Mouse (Mus musculus) neural tube, embryonic 13.5 days (tissue): ENCODE results near the gene Bcat2. TPM values are rescaled to one million over a fixed set of nuclear protein-coding genes. Genes with fewer than 3 reads are reported as not detected.
A peak's percentile ranks its signal among the peaks of the same experiment; 100 is the strongest.

Source experiments
- ATAC-seq: fragments of 200-750 bp; cut with Nextera tagmentation; 2 replicates; pipeline ENCODE4 v1.8.0; 2017; ENCODE audit warnings: low read depth, mild to moderate bottlenecking, moderate TSS enrichment, moderate library complexity
- H3K27ac ChIP-seq: fragments of 300-500 bp; sonication (generic); replicated peaks from 2 replicates; pipeline ENCODE4 v1.5.1; 2015; ENCODE audit warnings: moderate library complexity, mild to moderate bottlenecking, inconsistent platforms
- H3K27me3 ChIP-seq: fragments of 300-500 bp; sonication (generic); 2 replicates; pipeline ENCODE4 v1.6.1; 2015; ENCODE audit warnings: mild to moderate bottlenecking, inconsistent platforms
- H3K36me3 ChIP-seq: fragments of 300-500 bp; sonication (generic); 2 replicates; pipeline ENCODE4 v1.6.1; 2015; ENCODE audit warnings: mild to moderate bottlenecking, inconsistent platforms
- H3K4me1 ChIP-seq: fragments of 300-500 bp; sonication (generic); replicated peaks from 2 replicates; pipeline ENCODE4 v1.6.1; 2015; ENCODE audit warnings: inconsistent platforms
- H3K4me2 ChIP-seq: fragments of 300-500 bp; sonication (generic); 2 replicates; pipeline ENCODE4 v1.6.1; 2015; ENCODE audit warnings: inconsistent platforms, mild to moderate bottlenecking, moderate library complexity
- H3K4me3 ChIP-seq: fragments of 300-500 bp; sonication (generic); 2 replicates; pipeline ENCODE4 v1.5.1; 2015; ENCODE audit warnings: mild to moderate bottlenecking, inconsistent platforms
- H3K9ac ChIP-seq: fragments of 300-500 bp; sonication (generic); 2 replicates; pipeline ENCODE4 v1.6.1; 2015; ENCODE audit warnings: moderate library complexity, mild to moderate bottlenecking, inconsistent platforms
- H3K9me3 ChIP-seq: fragments of 300-500 bp; sonication (generic); 2 replicates; pipeline ENCODE4 v1.6.1; 2016; ENCODE audit warnings: inconsistent platforms
- WGBS: fragments of 180-500 bp; shearing (Covaris S2); methylation state at CpG from one replicate; pipeline ENCODE4 v1.1.7; 2015; 5-methylcytosine and 5-hydroxymethylcytosine counted together
- polyA plus RNA-seq: library from polyadenylated mRNA; unstranded; fragments of >200 nt; fragmentation: Nextera tagmentation; extraction: Ambion mirVana; gene quantifications from 2 replicates; pipeline ENCODE4 v1.2.1, GENCODE M21; 2015

Bcat2 gene
- polyA plus RNA-seq, 1 experiment from 2014 or later: 24.0 TPM

DNA sequence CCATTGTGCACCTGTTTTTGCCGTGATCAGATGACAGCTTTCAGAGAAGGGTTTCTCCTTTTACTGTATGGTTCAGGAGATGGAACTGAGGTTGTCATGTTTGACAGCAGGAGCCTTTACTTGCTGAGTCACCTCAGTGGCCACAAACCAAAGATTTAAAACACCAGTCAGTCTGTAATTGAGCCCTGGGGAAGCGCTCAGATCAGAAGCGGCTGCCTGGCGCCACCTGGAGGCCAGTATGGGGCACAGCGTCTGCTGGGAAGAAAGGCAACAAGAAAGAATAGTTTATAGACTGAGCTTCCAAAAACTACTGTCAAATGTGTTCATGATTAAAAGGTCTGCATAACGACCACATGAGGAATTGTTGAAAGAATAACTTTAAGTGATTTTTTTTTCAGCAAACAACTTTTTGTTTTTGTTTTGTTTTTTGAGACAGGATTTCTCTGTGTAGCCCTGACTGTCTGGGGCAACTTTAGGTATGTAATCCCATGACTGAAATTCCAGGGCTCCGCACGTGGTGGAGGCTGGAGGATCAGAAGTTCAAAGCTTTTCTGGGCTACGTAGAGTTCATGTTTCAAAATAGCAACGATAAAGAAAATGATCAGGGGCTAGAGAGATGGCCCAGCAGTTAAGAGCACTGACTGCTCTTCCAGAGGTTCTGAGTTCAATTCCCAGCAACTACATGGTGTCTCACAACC lies 23.3 kb downstream of the Bcat2 start:
- H3K4me1 ChIP-seq: peaks cover 4% of the 10 kb centered on the region; the same call in 1 of the 2 replicates
- H3K36me3 ChIP-seq: no peaks in the 10 kb centered on the region
- no peak overlapping the region for H3K9ac ChIP-seq
- ATAC-seq: no peak
- no peaks in the 10 kb centered on the region for H3K9me3 ChIP-seq
- H3K4me3 ChIP-seq: no peak overlapping the region
- WGBS: 27% methylated on average over 10 of the region's 10 CpGs
- no peak overlapping the region for H3K27ac ChIP-seq
- H3K27me3 ChIP-seq: no peaks in the 10 kb centered on the region
- H3K4me2 ChIP-seq: no peak overlapping the region

DNA sequence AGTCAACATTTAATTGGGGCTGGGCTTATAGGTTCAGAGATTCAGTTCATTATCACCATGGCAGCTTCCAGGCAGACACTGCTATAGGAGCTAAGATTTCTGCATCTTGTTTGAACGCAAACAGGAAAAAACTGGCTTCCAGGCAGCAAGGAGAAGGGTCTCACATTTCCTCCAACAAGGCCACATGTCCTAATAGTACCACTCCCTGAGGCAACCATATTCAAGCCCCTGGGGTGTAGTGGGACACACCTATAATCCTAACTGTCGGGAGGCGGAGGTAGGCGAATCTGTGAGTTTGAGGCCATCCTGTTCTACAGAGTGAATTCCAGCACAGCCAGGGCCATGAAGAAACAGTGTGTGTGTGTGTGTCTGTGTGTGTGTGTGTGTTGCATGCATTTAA lies 25.2 kb downstream of the Bcat2 start:
- H3K4me1 ChIP-seq: no peaks in the 10 kb centered on the region
- H3K36me3 ChIP-seq: no peaks in the 10 kb centered on the region
- no peak for ATAC-seq
- no peaks in the 10 kb centered on the region for H3K27me3 ChIP-seq
- no peak overlapping the region for H3K9ac ChIP-seq
- no peak overlapping the region for H3K4me3 ChIP-seq
- no peak overlapping the region for H3K27ac ChIP-seq
- no peak overlapping the region for H3K4me2 ChIP-seq
- H3K9me3 ChIP-seq: no peaks in the 10 kb centered on the region
- WGBS: 85% methylated on average over 4 of the region's 4 CpGs

DNA sequence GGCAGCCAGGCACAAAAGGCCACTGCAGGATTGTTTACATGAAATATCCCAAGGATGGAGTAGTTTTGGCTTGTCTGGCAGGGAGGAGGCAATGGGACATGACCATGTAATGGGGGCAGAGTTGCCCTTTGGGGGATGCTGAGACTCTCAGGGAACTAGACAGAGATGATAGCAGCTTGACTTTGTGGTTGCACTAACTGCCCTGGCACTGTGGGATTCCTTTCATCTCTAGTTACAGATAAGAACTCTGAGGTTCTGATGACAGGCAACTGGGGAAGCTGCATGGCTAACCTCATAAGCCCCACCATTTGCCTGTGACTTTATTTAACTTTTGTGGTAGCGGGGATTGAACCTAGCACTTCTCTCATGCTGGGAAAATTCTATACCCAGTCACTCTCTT lies 26.2 kb downstream of the Bcat2 start:
- Histone ChIP-seq H3K4me3 (no peak overlapping the region), H3K4me1 (no peaks in the 10 kb centered on the region), H3K36me3 (no peaks in the 10 kb centered on the region), H3K27me3 (no peaks in the 10 kb centered on the region), H3K4me2 (no peak overlapping the region), H3K27ac (no peak overlapping the region), H3K9me3 (no peaks in the 10 kb centered on the region), H3K9ac (no peak overlapping the region)
- ATAC-seq: no peak
- 88% methylated on average over 1 of the region's 1 CpGs for WGBS

DNA sequence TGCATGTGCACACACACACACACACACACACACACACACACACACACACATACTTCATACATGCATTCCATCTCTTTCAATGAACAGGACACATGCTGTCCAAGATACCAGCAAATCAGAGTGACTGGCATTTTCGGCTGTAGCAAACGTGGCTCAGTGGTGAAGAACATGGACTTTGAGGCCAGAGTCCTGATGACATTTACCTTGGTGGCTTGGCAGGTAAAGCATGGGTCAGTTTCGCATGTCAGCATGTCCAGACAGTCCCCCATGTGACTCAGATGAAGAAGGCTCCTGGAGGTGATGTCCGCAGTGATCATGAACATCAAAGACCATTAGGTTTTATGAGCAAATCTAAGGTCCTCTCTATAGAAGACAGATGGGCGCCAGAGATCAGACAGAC lies 27.1 kb downstream of the Bcat2 start:
- 90% methylated on average over 5 of the region's 5 CpGs for WGBS
- Histone ChIP-seq H3K9me3 (no peaks in the 10 kb centered on the region), H3K27ac (no peak overlapping the region), H3K27me3 (no peaks in the 10 kb centered on the region), H3K4me2 (no peak overlapping the region), H3K4me3 (no peak overlapping the region), H3K9ac (no peak overlapping the region), H3K4me1 (no peaks in the 10 kb centered on the region), H3K36me3 (no peaks in the 10 kb centered on the region)
- ATAC-seq: no peak

DNA sequence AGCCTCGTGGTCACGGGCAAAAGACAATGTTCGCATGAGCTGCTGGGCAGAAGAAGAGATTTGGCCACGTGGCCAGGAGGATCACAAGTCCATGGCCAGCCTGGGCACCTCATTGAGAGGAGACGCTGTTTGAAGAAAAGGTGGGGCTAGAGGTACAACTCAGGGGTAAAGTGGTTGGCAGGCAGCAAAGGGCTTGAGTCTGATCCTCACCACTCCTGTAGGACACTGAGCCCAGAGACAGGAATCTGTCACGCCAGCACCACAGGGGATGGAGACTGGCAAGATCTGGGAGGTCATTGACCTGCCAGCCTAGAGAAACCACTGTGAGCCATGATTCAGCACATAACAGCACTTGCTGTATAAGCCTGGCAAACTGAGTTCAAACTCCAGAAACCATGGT lies 27.6 kb downstream of the Bcat2 start:
- 95% methylated on average over 6 of the region's 6 CpGs for WGBS
- H3K27me3 ChIP-seq: no peaks in the 10 kb centered on the region
- H3K4me2 ChIP-seq: no peak overlapping the region
- H3K4me1 ChIP-seq: no peaks in the 10 kb centered on the region
- ATAC-seq: no peak
- no peak overlapping the region for H3K27ac ChIP-seq
- H3K36me3 ChIP-seq: no peaks in the 10 kb centered on the region
- no peak overlapping the region for H3K4me3 ChIP-seq
- no peak overlapping the region for H3K9ac ChIP-seq
- no peaks in the 10 kb centered on the region for H3K9me3 ChIP-seq

DNA sequence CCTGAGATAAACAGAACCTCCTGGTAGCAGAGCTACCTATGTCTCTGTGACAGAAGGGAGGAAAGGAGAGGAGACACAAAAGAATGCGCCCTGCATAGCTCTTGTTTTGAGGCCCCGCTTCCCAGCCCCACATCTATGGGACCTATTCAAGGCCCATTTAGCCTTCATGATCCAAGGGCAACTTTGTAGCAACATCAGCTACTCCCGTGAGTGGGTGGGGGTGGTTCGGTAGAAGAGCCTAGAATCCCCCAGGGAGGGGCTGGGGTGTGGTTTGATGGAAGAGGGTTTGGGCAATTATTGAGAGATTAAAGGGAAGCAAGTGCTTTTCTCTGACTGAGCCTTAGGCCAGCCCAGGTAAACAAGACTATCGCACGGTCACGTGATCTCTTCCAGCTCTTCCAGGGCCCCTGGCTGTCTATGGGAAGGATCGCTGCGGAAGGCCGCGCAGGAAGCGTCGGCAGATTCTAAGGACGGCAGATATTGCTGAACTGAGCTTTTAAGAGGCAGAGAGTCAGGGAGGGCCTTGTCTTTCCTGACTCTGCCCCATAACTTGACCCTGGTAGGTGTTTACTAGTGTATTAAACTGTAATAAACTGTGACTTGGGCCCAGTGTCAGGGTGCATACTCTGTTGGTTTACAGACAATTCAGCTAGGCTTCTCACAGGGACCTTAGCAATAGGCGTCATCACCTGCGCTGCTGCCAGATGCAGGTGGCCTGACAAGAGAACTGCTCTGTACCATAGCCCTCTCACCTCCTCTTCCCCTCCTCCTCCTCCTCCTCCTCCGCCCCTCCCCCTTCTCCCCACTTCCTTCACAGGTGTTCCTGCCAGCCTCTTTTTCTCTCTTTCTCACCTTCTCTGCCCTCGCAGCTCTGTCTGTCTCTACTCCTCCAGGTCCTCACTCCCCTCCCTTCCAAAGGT lies 29.3 kb downstream of the Bcat2 start:
- Histone ChIP-seq H3K4me3 (no peak overlapping the region), H3K4me2 (no peak overlapping the region), H3K4me1 (no peaks in the 10 kb centered on the region), H3K9ac (no peak overlapping the region), H3K9me3 (no peaks in the 10 kb centered on the region), H3K27me3 (no peaks in the 10 kb centered on the region), H3K27ac (no peak overlapping the region), H3K36me3 (no peaks in the 10 kb centered on the region)
- 52% methylated on average over 18 of the region's 18 CpGs for WGBS
- no peak for ATAC-seq

DNA sequence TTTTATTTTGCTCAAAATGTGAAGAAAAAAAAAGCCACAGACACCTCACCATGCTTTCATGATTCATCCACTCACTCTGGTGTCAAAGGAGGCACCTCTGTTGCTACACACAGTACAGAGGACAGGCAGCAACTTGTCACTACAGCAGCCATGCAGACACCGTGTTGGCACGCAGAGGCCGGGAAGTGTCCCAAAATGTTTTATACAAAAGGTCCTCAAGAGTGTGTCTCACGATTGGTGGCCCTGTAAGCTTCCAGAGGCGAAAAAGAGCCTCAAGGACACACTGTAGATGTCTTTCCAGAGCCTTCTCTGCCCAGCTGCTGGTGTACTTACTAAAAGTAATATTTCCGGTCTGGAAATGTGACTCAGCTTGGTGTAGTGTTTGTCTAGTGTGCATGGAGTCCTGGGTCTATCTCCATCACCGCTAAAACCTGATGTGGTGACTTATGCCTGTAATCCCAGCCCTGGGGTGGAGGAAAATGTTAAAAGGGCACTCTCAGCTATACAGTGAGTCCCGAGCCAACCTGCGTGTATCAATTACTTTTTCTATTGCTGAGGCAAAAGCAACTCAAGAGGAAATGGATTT lies 35.8 kb downstream of the Bcat2 start:
- no peak overlapping the region for H3K4me2 ChIP-seq
- WGBS: 87% methylated on average over 9 of the region's 9 CpGs
- H3K36me3 ChIP-seq: no peaks in the 10 kb centered on the region
- no peak overlapping the region for H3K4me3 ChIP-seq
- no peak for ATAC-seq
- H3K9ac ChIP-seq: no peak overlapping the region
- no peaks in the 10 kb centered on the region for H3K27me3 ChIP-seq
- no peaks in the 10 kb centered on the region for H3K9me3 ChIP-seq
- H3K4me1 ChIP-seq: no peaks in the 10 kb centered on the region
- H3K27ac ChIP-seq: no peak overlapping the region

DNA sequence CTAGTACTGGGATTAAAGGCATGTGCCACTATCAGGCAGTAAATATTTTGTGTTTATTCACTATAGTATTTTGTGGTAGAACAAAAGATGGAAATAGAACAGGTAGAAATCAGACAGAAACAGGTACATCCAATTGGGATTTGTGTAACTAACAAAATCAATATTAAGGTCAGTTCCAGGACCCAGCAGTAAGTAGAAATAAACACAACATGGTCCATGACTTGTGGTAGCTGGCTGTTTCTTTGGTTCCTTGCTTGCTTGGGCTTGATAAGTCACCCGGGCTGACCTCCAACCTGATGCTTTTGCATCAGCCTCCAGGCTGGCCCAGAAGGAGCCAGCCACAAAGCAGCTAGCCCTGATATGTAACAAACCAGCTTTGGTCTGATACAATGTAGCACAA lies 39.6 kb downstream of the Bcat2 start:
- Histone ChIP-seq H3K36me3 (no peaks in the 10 kb centered on the region), H3K27ac (no peak overlapping the region), H3K4me3 (no peak overlapping the region), H3K9me3 (no peaks in the 10 kb centered on the region), H3K9ac (no peak overlapping the region), H3K27me3 (no peaks in the 10 kb centered on the region), H3K4me1 (no peaks in the 10 kb centered on the region), H3K4me2 (no peak overlapping the region)
- no peak for ATAC-seq
- WGBS: 56% methylated on average over 1 of the region's 1 CpGs

DNA sequence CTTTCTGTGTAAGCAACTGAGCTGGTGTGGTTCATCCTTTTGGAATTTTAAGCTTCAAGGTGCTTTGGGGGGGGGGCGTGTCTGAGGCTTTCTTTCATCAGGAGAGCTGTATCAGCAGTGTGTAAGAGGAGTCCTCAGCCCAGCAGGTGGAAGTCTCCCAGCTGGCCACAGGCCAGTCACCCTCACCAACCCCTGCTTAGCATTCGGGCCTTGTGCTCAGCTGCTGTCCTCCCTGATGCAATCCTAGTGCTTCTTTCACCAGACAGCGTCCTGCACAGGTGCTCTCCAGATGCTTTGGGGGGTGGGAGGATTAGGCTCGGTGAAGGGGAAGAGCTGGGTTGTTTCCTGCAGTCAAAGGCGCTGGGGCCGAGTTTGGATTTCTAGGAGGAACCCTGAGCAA lies 46.3 kb downstream of the Bcat2 start:
- H3K4me3 ChIP-seq: no peak overlapping the region
- H3K9me3 ChIP-seq: no peaks in the 10 kb centered on the region
- WGBS: 26% methylated on average over 6 of the region's 6 CpGs
- H3K27me3 ChIP-seq: peaks cover 53% of the 10 kb centered on the region
- H3K9ac ChIP-seq: no peak overlapping the region
- no peak overlapping the region for H3K4me2 ChIP-seq
- H3K27ac ChIP-seq: no peak overlapping the region
- H3K4me1 ChIP-seq: peaks cover 8% of the 10 kb centered on the region; the same call in 1 of the 2 replicates
- no peak for ATAC-seq
- no peaks in the 10 kb centered on the region for H3K36me3 ChIP-seq

DNA sequence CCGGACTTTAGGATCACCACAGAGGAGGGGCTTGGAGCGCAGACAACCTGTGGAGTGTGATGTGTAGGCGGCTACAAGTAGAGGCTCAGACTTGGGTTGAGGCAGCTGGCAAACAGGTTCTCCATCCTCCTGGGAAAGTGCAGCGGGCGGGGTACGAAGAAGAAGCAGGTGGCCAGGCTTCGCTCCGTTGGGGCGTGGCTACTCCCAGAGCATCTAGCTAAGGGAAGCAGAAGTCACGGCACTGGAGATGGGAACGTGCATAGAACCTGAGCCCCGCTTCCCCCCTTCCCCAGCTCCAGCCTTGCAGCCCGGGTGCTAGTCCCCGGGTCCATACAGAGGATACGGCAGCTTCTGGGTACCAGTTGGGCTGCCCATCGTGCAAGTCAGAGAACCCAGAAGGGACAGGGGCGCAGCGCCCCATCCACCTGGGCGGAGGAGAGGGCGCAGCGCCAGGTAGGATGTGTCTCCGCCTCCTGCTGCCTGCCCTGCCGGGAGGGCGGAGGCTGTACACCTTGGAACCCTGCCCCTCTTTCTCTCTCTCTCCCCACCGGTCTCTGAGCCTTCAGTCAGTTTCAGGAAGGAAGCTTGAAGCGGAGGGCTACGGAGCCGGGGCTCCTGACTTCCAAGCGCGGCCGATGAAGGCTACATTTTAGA lies 47.2 kb downstream of the Bcat2 start, which contains the start of gene Fut1:
Gene Fut1 (plus strand): TSS at position 248 of the 654 bp plus-strand sequence.
- Histone ChIP-seq H3K27ac (no peak within 1 kb of the TSS), H3K27me3 (peaks cover 53% of the 10 kb centered on the region), H3K4me3 (0 out of 2 replicates have a peak within 1 kb of the TSS, but pooled peaks have one; percentile 4), H3K4me2 (peak within 1 kb of the TSS; percentile 24), H3K36me3 (no peaks in the 10 kb centered on the region), H3K9ac (no peak within 1 kb of the TSS), H3K4me1 (peaks cover 8% of the 10 kb centered on the region; the same call in 1 of the 2 replicates), H3K9me3 (no peaks in the 10 kb centered on the region)
- ATAC-seq: no peak
- WGBS: 8% methylated on average over 31 of the region's 31 CpGs

DNA sequence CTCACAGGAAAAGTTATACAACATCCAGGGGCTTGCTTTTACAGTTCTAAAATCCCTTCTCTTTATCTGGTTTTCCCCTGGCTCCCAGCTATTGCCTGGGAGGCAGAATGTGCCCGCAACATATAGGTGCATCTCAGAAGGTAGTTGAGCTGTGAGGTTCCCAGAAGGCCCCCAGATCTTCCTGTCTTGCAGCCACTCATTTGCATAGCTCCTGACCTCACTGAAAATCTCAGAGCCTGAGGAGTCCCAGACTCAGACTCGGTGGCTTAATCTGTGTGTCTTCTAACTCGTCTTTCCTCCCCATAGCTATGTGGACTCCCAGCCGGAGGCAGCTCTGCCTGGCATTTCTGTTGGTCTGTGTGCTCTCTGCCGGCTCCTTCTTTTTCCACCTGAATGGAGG lies 48.4 kb downstream of the Bcat2 start:
- Histone ChIP-seq H3K9ac (no peak overlapping the region), H3K4me3 (no peak overlapping the region), H3K36me3 (no peaks in the 10 kb centered on the region), H3K4me2 (no peak overlapping the region), H3K27ac (no peak overlapping the region), H3K4me1 (peaks cover 8% of the 10 kb centered on the region; the same call in 1 of the 2 replicates), H3K9me3 (no peaks in the 10 kb centered on the region), H3K27me3 (peaks cover 53% of the 10 kb centered on the region)
- WGBS: 75% methylated on average over 5 of the region's 5 CpGs
- ATAC-seq: no peak

DNA sequence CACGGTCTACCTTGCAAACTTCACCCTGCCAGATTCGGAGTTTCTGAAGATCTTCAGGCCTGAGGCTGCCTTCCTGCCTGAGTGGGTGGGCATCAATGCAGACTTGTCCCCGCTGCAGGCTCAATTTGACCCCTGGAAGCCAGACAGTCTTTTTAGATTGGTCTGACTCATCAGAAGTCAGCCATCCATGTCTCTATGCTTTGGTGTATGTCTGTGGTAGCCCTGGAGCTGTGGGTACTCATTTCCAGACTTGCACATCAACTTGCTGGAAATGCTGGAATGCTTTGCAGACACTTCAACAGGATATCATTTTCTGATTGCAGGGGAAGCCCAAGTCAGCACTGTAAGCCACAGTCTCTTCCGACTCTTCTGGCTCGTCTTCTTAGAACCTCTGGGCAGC lies 49.6 kb downstream of the Bcat2 start:
- H3K4me3 ChIP-seq: no peak overlapping the region
- peaks cover 53% of the 10 kb centered on the region for H3K27me3 ChIP-seq
- no peak overlapping the region for H3K27ac ChIP-seq
- H3K9me3 ChIP-seq: no peaks in the 10 kb centered on the region
- peaks cover 8% of the 10 kb centered on the region; the same call in 1 of the 2 replicates for H3K4me1 ChIP-seq
- no peak for ATAC-seq
- H3K9ac ChIP-seq: no peak overlapping the region
- H3K4me2 ChIP-seq: no peak overlapping the region
- 85% methylated on average over 5 of the region's 5 CpGs for WGBS
- no peaks in the 10 kb centered on the region for H3K36me3 ChIP-seq
